Mouse (Mus musculus) erythroblast, embryonic 14.5 days (primary cell): ENCODE results near the gene Tbc1d25. TPM values are rescaled to one million over a fixed set of nuclear protein-coding genes. Genes with fewer than 3 reads are reported as not detected.

Experiments
- H3K27me3 ChIP-seq: 2 replicates; pipeline ENCODE4 v1.6.1; 2012; ENCODE audit warnings: inconsistent platforms; ENCODE audit not compliant: control insufficient read depth
- H3K36me3 ChIP-seq: 2 replicates; pipeline ENCODE4 v1.6.1; 2012; ENCODE audit warnings: mild to moderate bottlenecking, inconsistent platforms; ENCODE audit not compliant: control insufficient read depth
- H3K4me1 ChIP-seq: 2 replicates; pipeline ENCODE4 v1.6.1; 2012; ENCODE audit warnings: inconsistent platforms; ENCODE audit not compliant: control insufficient read depth
- H3K4me3 ChIP-seq: replicated peaks from 2 replicates; pipeline ENCODE3; 2012; ENCODE audit warnings: moderate library complexity, mild to moderate bottlenecking, inconsistent platforms
- H3K9me3 ChIP-seq: 2 replicates; pipeline ENCODE4 v1.6.1; 2012; ENCODE audit warnings: low read length, inconsistent platforms, mixed read lengths; ENCODE audit not compliant: control insufficient read depth
- GATA1 ChIP-seq: IDR thresholded peaks from 2 replicates; pipeline ENCODE4 v1.6.1; 2012; ENCODE audit warnings: low read length, inconsistent platforms, mixed read lengths
- TAL1 ChIP-seq: IDR thresholded peaks from 3 replicates; pipeline ENCODE4 v1.6.1; 2012; ENCODE audit warnings: low read length, inconsistent platforms, mixed read lengths
- polyA plus RNA-seq: library from polyadenylated mRNA; stranded (reverse); fragments of >175 nt; gene quantifications from 2 replicates; pipeline ENCODE4 v1.2.3, GENCODE M21; 2012

Tbc1d25 gene
- polyA plus RNA-seq, 1 experiment: 0.32 TPM

DNA sequence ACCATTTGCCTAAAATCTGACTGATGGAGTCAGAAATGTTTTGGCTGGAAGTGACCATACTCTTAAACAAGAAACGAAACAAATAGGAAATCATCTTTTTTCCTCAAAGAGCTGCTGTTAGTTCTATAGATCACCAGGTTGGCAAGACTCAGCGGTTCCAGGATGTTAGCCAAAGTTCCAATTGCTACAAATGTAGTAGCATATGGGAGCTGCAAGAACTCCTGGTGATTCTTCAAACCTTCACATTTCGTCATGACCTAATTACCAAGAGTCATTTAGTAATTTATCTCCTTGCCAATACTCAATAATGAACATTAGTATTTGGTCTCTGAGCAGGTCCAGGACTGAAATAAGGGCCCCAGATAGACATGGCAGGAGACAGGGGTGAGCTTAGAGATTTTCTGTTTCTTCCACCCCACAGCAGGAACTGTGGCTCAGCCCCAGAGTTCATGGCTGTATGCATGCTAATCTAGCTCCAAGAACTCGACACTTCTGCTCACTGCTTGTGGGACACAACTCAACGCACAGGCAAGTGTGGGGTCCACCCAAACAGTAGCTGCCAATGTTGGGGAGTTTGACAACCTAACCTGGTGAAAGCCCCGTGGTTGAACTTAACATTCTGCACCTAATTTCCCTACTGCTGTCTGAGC lies 52.0 kb downstream of the Tbc1d25 start:
- TF ChIP-seq TAL1 (no peak), GATA1 (no peak)
- Histone ChIP-seq H3K9me3 (peaks cover 12% of the 10 kb centered on the region), H3K4me1 (peaks cover under 1% of the 10 kb centered on the region), H3K27me3 (no peaks in the 10 kb centered on the region), H3K4me3 (no peak overlapping the region), H3K36me3 (peaks cover 51% of the 10 kb centered on the region)

DNA sequence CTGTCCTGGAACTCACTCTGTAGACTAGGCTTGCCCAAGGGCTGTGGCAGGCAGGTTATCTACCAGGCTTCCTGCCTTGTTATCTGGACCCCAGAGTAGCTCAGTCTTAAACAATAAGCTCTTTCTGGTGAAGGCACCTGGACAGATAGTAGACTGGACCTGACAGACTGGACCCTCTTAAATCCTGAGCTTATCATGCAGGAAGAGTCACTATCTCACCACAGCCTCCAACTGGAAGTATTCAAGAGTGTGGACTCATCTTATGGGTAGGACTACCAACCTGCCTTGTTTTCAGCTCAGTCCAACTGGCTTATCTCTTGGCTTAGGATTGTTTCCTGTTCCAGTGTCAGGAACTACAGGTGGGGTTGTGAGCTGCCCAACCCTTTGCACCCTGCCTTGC lies 58.7 kb downstream of the Tbc1d25 start:
- no peaks in the 10 kb centered on the region for H3K27me3 ChIP-seq
- peaks cover 5% of the 10 kb centered on the region for H3K9me3 ChIP-seq
- H3K4me3 ChIP-seq: no peak overlapping the region
- H3K4me1 ChIP-seq: peaks cover 4% of the 10 kb centered on the region; the same call in 1 of the 2 replicates
- TF ChIP-seq GATA1 (no peak), TAL1 (no peak)
- peaks cover 3% of the 10 kb centered on the region for H3K36me3 ChIP-seq

DNA sequence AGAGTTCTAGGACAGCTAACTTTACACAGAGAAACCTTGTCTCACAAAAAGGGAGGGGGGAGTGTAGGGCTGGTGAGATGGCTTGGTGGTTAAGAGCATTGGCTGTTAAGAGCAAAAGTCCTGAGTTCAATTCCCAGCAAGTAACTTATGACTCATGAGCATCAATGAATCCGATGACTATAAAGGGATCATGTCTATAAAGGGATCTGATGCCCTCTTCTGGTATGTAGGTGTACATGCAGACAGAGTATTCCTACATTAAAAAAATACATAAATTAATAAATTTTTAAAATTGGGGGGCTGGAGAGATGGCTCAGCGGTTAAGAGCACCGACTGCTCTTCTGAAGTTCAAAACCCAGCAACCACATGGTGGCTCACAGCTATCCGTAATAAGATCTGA lies 60.7 kb downstream of the Tbc1d25 start:
- peaks cover 4% of the 10 kb centered on the region; the same call in 1 of the 2 replicates for H3K4me1 ChIP-seq
- no peak overlapping the region for H3K4me3 ChIP-seq
- no peaks in the 10 kb centered on the region for H3K27me3 ChIP-seq
- peaks cover 5% of the 10 kb centered on the region for H3K9me3 ChIP-seq
- no peak for TF ChIP-seq GATA1
- TF ChIP-seq TAL1: no peak
- H3K36me3 ChIP-seq: peaks cover 3% of the 10 kb centered on the region

DNA sequence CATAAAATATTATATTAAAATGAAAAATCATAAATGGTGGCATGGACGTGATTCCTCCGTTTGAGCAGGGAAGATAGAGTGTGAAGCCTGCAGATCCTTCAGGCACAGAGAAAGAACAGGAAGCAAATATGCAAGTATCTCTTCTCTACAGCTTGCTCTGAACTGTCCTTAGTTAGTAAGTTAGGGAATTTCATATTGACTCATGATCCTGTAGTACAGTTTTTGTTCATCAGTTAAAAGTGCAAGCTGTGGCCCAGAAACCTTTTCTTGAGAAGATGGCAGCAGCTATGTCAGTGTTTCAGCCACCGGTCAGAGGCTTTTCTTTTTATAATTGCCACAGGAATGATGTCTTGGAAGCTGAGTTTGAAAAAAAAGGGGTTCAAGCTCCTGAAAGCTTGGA lies 71.0 kb downstream of the Tbc1d25 start:
- H3K4me1 ChIP-seq: peaks cover 31% of the 10 kb centered on the region
- TF ChIP-seq GATA1 (no peak), TAL1 (no peak)
- no peaks in the 10 kb centered on the region for H3K36me3 ChIP-seq

More for the DNA sequence above, 71.0 kb downstream of the Tbc1d25 start:
- no peaks in the 10 kb centered on the region for H3K9me3 ChIP-seq
- no peaks in the 10 kb centered on the region for H3K27me3 ChIP-seq
- no peak overlapping the region for H3K4me3 ChIP-seq

Other genes starting within 250 kb of the Tbc1d25 start
- gene Eras, start 247.6 kb downstream of the Tbc1d25 start, polyA plus RNA-seq: 0.06 TPM in 1 of 2 replicates, not detected in the other
- gene Hdac6, start 228.3 kb downstream of the Tbc1d25 start, polyA plus RNA-seq: 0.57 and 0.97 TPM in 2 replicates
- gene Gata1, start 198.1 kb downstream of the Tbc1d25 start, polyA plus RNA-seq: 36.7 and 43.1 TPM in 2 replicates
- gene Glod5, start 157.7 kb downstream of the Tbc1d25 start, polyA plus RNA-seq: not detected in 2 replicates
- gene Suv39h1, start 101.4 kb downstream of the Tbc1d25 start, polyA plus RNA-seq: 1.1 and 1.5 TPM in 2 replicates
- 2.2 and 2.8 TPM in 2 replicates for gene Was, start 85.7 kb downstream of the Tbc1d25 start, polyA plus RNA-seq
- gene Wdr13, start 43.3 kb downstream of the Tbc1d25 start, polyA plus RNA-seq: 0.95 and 1.1 TPM in 2 replicates
- 9.4 and 12.0 TPM in 2 replicates for gene Rbm3, start 30.3 kb downstream of the Tbc1d25 start, polyA plus RNA-seq
- gene Ebp, start 17.3 kb upstream of the Tbc1d25 start, polyA plus RNA-seq: 0.47 and 0.57 TPM in 2 replicates
- 0.05 and 0.06 TPM in 2 replicates for gene Porcn, start 30.3 kb upstream of the Tbc1d25 start, polyA plus RNA-seq
- gene Ftsj1, start 76.2 kb upstream of the Tbc1d25 start, polyA plus RNA-seq: 4.6 and 6.7 TPM in 2 replicates
- gene Slc38a5, start 95.0 kb upstream of the Tbc1d25 start, polyA plus RNA-seq: 21.1 and 28.4 TPM in 2 replicates
- not detected in 2 replicates for gene Ssxb10, start 151.2 kb upstream of the Tbc1d25 start, polyA plus RNA-seq
- gene Ssxb9, start 190.8 kb upstream of the Tbc1d25 start, polyA plus RNA-seq: not detected in 2 replicates
- not detected in 2 replicates for gene Ssxb1, start 237.1 kb upstream of the Tbc1d25 start, polyA plus RNA-seq